Mouse (Mus musculus): ENCODE data around the gene Cmya5.

DNA sequence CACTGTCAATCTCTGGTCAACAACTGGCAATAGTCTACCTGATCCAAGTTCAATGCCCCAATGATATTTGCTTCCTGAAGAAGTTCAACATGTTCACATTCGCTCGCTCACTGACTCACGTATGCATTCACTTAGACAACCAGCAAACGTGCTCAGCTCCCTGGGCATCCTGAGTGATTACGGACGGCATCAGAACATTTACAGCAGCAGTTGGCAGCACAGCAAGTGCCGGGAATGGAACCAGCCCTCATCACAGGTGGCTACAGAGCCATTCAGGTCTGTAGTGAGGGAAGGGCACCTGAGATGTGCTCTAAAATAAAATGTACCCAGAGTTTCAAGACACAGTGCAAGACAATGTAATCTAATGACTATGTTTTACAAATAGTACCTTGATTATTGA is 7.4 kb downstream of the Cmya5 start:
- TF ChIP-seq POLR2A (IDR thresholded peaks at IDR 0.05; ENCODE audit: borderline replicate concordance, extremely low read depth, low read depth, low read length) (no peak), CTCF (IDR thresholded peaks at IDR 0.05; ENCODE audit: insufficient read depth, low read length) (no peak)

Data from lung, adult 2 months (tissue).